Mouse (Mus musculus): ENCODE measurements around the gene Nrp2.

Nrp2 gene

GRCm38 (mm10) chr1:62720727-62721705 is 17.9 kb downstream of the Nrp2 start:
- peak; percentile 27 for DNase-seq (ENCODE audit: extremely low read depth, insufficient read length, low spot score)

GRCm38 (mm10) chr1:62721706-62722187 is 18.7 kb downstream of the Nrp2 start:
- DNase-seq (ENCODE audit: extremely low read depth, insufficient read length, low spot score) = peak; percentile 75

GRCm38 (mm10) chr1:62722526-62722925 is 19.4 kb downstream of the Nrp2 start:
- peak; percentile 24 for DNase-seq (ENCODE audit: extremely low read depth, insufficient read length, low spot score)

GRCm38 (mm10) chr1:62723891-62724290 is 20.8 kb downstream of the Nrp2 start:
- no peak for DNase-seq (ENCODE audit: extremely low read depth, insufficient read length, low spot score)

GRCm38 (mm10) chr1:62724461-62725021 is 21.5 kb downstream of the Nrp2 start:
- DNase-seq (ENCODE audit: extremely low read depth, insufficient read length, low spot score) = peak; percentile 62

GRCm38 (mm10) chr1:62725032-62725678 is 22.1 kb downstream of the Nrp2 start:
- DNase-seq (ENCODE audit: extremely low read depth, insufficient read length, low spot score) = peak; percentile 69

- no peak for DNase-seq (ENCODE audit: extremely low read depth, insufficient read length, low spot score)
Measured at GRCm38 (mm10) chr1:62727191-62727590, 24.1 kb downstream of the Nrp2 start.

- DNase-seq (ENCODE audit: extremely low read depth, insufficient read length, low spot score) = no peak
Measured at GRCm38 (mm10) chr1:62728421-62728820, 25.3 kb downstream of the Nrp2 start.

- DNase-seq (ENCODE audit: extremely low read depth, insufficient read length, low spot score) = no peak
Measured at GRCm38 (mm10) chr1:62728926-62729325, 25.8 kb downstream of the Nrp2 start.

- DNase-seq (ENCODE audit: extremely low read depth, insufficient read length, low spot score) = no peak
Measured at GRCm38 (mm10) chr1:62729345-62730150, 26.5 kb downstream of the Nrp2 start.

GRCm38 (mm10) chr1:62732036-62732435 is 29.0 kb downstream of the Nrp2 start:
- no peak for DNase-seq (ENCODE audit: extremely low read depth, insufficient read length, low spot score)

GRCm38 (mm10) chr1:62734420-62734931 is 31.4 kb downstream of the Nrp2 start:
- no peak for DNase-seq (ENCODE audit: extremely low read depth, insufficient read length, low spot score)

GRCm38 (mm10) chr1:62734980-62735379 is 31.9 kb downstream of the Nrp2 start:
- no peak for DNase-seq (ENCODE audit: extremely low read depth, insufficient read length, low spot score)

GRCm38 (mm10) chr1:62735835-62736234 is 32.8 kb downstream of the Nrp2 start:
- DNase-seq (ENCODE audit: extremely low read depth, insufficient read length, low spot score) = no peak

- no peak for DNase-seq (ENCODE audit: extremely low read depth, insufficient read length, low spot score)
Measured at GRCm38 (mm10) chr1:62736455-62737012, 33.4 kb downstream of the Nrp2 start.

GRCm38 (mm10) chr1:62738165-62738564 is 35.1 kb downstream of the Nrp2 start:
- no peak for DNase-seq (ENCODE audit: extremely low read depth, insufficient read length, low spot score)

- DNase-seq (ENCODE audit: extremely low read depth, insufficient read length, low spot score) = no peak
Measured at GRCm38 (mm10) chr1:62742092-62742491, 39.0 kb downstream of the Nrp2 start.

GRCm38 (mm10) chr1:62743064-62743694 is 40.1 kb downstream of the Nrp2 start:
- DNase-seq (ENCODE audit: extremely low read depth, insufficient read length, low spot score) = no peak

- no peak for DNase-seq (ENCODE audit: extremely low read depth, insufficient read length, low spot score)
Measured at GRCm38 (mm10) chr1:62745889-62746288, 42.8 kb downstream of the Nrp2 start.

All from 3134 (cell line).